Mouse (Mus musculus) neutrophil, adult 65 days (primary cell): ENCODE data around the gene Rmi2. TPM values are rescaled to one million over a fixed set of nuclear protein-coding genes. Genes with fewer than 3 reads are reported as not detected.

Experiments used
- total RNA-seq: library from RNA; stranded (reverse); gene quantifications from 2 replicates; pipeline ENCODE4 v1.2.4, GENCODE M21; 2023

The Rmi2 gene
- 4.5 and 6.4 TPM in 2 replicates for total RNA-seq

GRCm38 (mm10) chr16:10834911-10835587 is at the start of gene Rmi2:
Gene Rmi2, plus strand, starts transcription at chr16:10835059.

GRCm38 (mm10) chr16:10785371-10786231 is 49.3 kb upstream of the Rmi2 start, which contains the start of gene Socs1:
Gene Socs1, minus strand, starts transcription at chr16:10785536.

GRCm38 (mm10) chr16:10788271-10788670 is 46.6 kb upstream of the Rmi2 start, which contains the start of gene Tnp2:
Gene Tnp2, minus strand, starts transcription at chr16:10788660.

GRCm38 (mm10) chr16:10790702-10791101 is 44.2 kb upstream of the Rmi2 start, which contains the start of gene Prm3:
Gene Prm3, minus strand, starts transcription at chr16:10790914.

GRCm38 (mm10) chr16:10796034-10796433 is 38.8 kb upstream of the Rmi2 start, which contains the start of gene Prm2:
Gene Prm2, minus strand, starts transcription at chr16:10796134.

GRCm38 (mm10) chr16:10805789-10806527 is 28.9 kb upstream of the Rmi2 start, which contains the start of gene Prm1:
Gene Prm1, minus strand, starts transcription at chr16:10805839.

GRCm38 (mm10) chr16:10812865-10813371 is 21.9 kb upstream of the Rmi2 start, which contains the start of gene Gm11172:
Gene Gm11172, plus strand, starts transcription at chr16:10812915.

Other genes with a start within 250 kb of the Rmi2 start
- gene Socs1, start 49.5 kb upstream of the Rmi2 start, total RNA-seq, result 3.4 and 3.9 TPM in 2 replicates
- gene Tnp2, start 46.4 kb upstream of the Rmi2 start, total RNA-seq, result not detected in 2 replicates
- gene Prm3, start 44.1 kb upstream of the Rmi2 start, total RNA-seq, result not detected in 2 replicates
- not detected in 2 replicates for gene Prm2, start 38.9 kb upstream of the Rmi2 start, total RNA-seq
- not detected in 2 replicates for gene Prm1, start 29.2 kb upstream of the Rmi2 start, total RNA-seq
- gene Gm11172, start 22.1 kb upstream of the Rmi2 start, total RNA-seq, result not detected in 2 replicates
- 1.6 and 3.3 TPM in 2 replicates for gene Snn, start 225.9 kb downstream of the Rmi2 start, total RNA-seq
- gene Litaf, start 231.1 kb downstream of the Rmi2 start, total RNA-seq, result 423 and 473 TPM in 2 replicates